Mouse (Mus musculus): Measurements from ENCODE around the gene Ifi27l2b. TPM values are rescaled to one million over a fixed set of nuclear protein-coding genes. Genes with fewer than 3 reads are reported as not detected.
"Not testable (repeated sequence)": the region's sequence is repeated elsewhere in the genome, so short reads cannot be mapped to it uniquely, and the experiment has no call there.

Ifi27l2b gene
- total and polyA plus RNA-seq, 3 experiments, result 0.49 TPM; not detected in 2

GRCm38 (mm10) chr12:103453361-103453760, 3.7 kb downstream of the Ifi27l2b start:
- no peak for ATAC-seq (ENCODE audit: extremely low read depth, insufficient number of reproducible peaks, low FRiP score, poor library complexity, severe bottlenecking)
- TF ChIP-seq TAL1 (conservative IDR thresholded peaks at IDR 0.05; ENCODE audit: low read depth, low read length) (no peak), GATA1 (IDR thresholded peaks at IDR 0.05; ENCODE audit: borderline replicate concordance, low read length) (no peak), POLR2AphosphoS5 (IDR thresholded peaks at IDR 0.05; ENCODE audit: insufficient replicate concordance, low read depth, low read length) (no peak), GATA2 (IDR thresholded peaks at IDR 0.05; ENCODE audit: borderline replicate concordance, low read depth, low read length) (no peak), CTCF (IDR thresholded peaks at IDR 0.05; ENCODE audit: low read depth, low read length) (no peak)
- H3K36me3 ChIP-seq (replicated peaks), result no peaks in the 10 kb centered on the region
- H3K27me3 ChIP-seq (ENCODE audit: insufficient read depth, low read length), result peaks cover 9% of the 10 kb centered on the region; the same call in 1 of the 2 replicates
- no peak overlapping the region for H3K4me3 ChIP-seq (ENCODE audit: low read depth, low read length)
- DNase-seq (ENCODE audit: low spot score), result no peak
- no peaks in the 10 kb centered on the region for H3K4me1 ChIP-seq (ENCODE audit: insufficient read depth, low read depth, low read length)
- H3K9me3 ChIP-seq (replicated peaks), result no peaks in the 10 kb centered on the region

GRCm38 (mm10) chr12:103445060-103445459, 12.0 kb downstream of the Ifi27l2b start:
- Histone ChIP-seq H3K27me3 (ENCODE audit: insufficient read depth, low read length) (peaks cover 4% of the 10 kb centered on the region; the same call in 1 of the 2 replicates), H3K36me3 (replicated peaks) (peaks cover 22% of the 10 kb centered on the region), H3K9me3 (replicated peaks) (no peaks in the 10 kb centered on the region), H3K4me1 (ENCODE audit: insufficient read depth, low read depth, low read length) (peaks cover 13% of the 10 kb centered on the region), H3K4me3 (ENCODE audit: low read depth, low read length) (no peak overlapping the region)
- DNase-seq (ENCODE audit: low spot score) (no peak), ATAC-seq (ENCODE audit: extremely low read depth, insufficient number of reproducible peaks, low FRiP score, poor library complexity, severe bottlenecking) (no peak)
- TF ChIP-seq GATA2 (IDR thresholded peaks at IDR 0.05; ENCODE audit: borderline replicate concordance, low read depth, low read length) (no peak), GATA1 (IDR thresholded peaks at IDR 0.05; ENCODE audit: borderline replicate concordance, low read length) (no peak), TAL1 (conservative IDR thresholded peaks at IDR 0.05; ENCODE audit: low read depth, low read length) (no peak), POLR2AphosphoS5 (IDR thresholded peaks at IDR 0.05; ENCODE audit: insufficient replicate concordance, low read depth, low read length) (no peak), CTCF (IDR thresholded peaks at IDR 0.05; ENCODE audit: low read depth, low read length) (no peak)

GRCm38 (mm10) chr12:103444261-103444660, 12.8 kb downstream of the Ifi27l2b start:
- not testable (repeated sequence) for H3K4me3 ChIP-seq (ENCODE audit: low read depth, low read length); DNase-seq (ENCODE audit: low spot score); H3K9me3 ChIP-seq (replicated peaks); H3K27me3 ChIP-seq (ENCODE audit: insufficient read depth, low read length); ATAC-seq (ENCODE audit: extremely low read depth, insufficient number of reproducible peaks, low FRiP score, poor library complexity, severe bottlenecking)
- H3K4me1 ChIP-seq (ENCODE audit: insufficient read depth, low read depth, low read length), result peaks cover 13% of the 10 kb centered on the region
- H3K36me3 ChIP-seq (replicated peaks), result peaks cover 30% of the 10 kb centered on the region

- H3K4me1 ChIP-seq (ENCODE audit: insufficient read depth, low read depth, low read length), result peaks cover 18% of the 10 kb centered on the region
- H3K4me3 ChIP-seq (ENCODE audit: low read depth, low read length), result no peak within 1 kb of the TSS
- no peak for DNase-seq (ENCODE audit: low spot score)
- TF ChIP-seq POLR2AphosphoS5 (IDR thresholded peaks at IDR 0.05; ENCODE audit: insufficient replicate concordance, low read depth, low read length), result no peak
- TF ChIP-seq GATA1 (IDR thresholded peaks at IDR 0.05; ENCODE audit: borderline replicate concordance, low read length), result no peak
- no peak for TF ChIP-seq GATA2 (IDR thresholded peaks at IDR 0.05; ENCODE audit: borderline replicate concordance, low read depth, low read length)
- no peak for TF ChIP-seq TAL1 (conservative IDR thresholded peaks at IDR 0.05; ENCODE audit: low read depth, low read length)
- no peak for TF ChIP-seq CTCF (IDR thresholded peaks at IDR 0.05; ENCODE audit: low read depth, low read length)
- no peaks in the 10 kb centered on the region for H3K9me3 ChIP-seq (replicated peaks)
- peak; percentile 41; the same call in 1 of the 2 replicates for ATAC-seq (ENCODE audit: extremely low read depth, insufficient number of reproducible peaks, low FRiP score, poor library complexity, severe bottlenecking)
- H3K27me3 ChIP-seq (ENCODE audit: insufficient read depth, low read length), result peaks cover 2% of the 10 kb centered on the region; the same call in 1 of the 2 replicates
- H3K36me3 ChIP-seq (replicated peaks), result peaks cover 38% of the 10 kb centered on the region
These were observed 13.5 kb downstream of the Ifi27l2b start, which contains the start of gene Ifi27l2a for GRCm38 (mm10) chr12:103443524-103443923. Gene Ifi27l2a (minus strand): TSS chr12:103443680.

- Histone ChIP-seq H3K4me1 (ENCODE audit: insufficient read depth, low read depth, low read length) (peaks cover 44% of the 10 kb centered on the region), H3K4me3 (ENCODE audit: low read depth, low read length) (no peak overlapping the region), H3K36me3 (replicated peaks) (peaks cover 70% of the 10 kb centered on the region), H3K27me3 (ENCODE audit: insufficient read depth, low read length) (no peaks in the 10 kb centered on the region), H3K9me3 (replicated peaks) (no peaks in the 10 kb centered on the region)
- no peak for ATAC-seq (ENCODE audit: extremely low read depth, insufficient number of reproducible peaks, low FRiP score, poor library complexity, severe bottlenecking)
- DNase-seq (ENCODE audit: low spot score), result no peak
- TF ChIP-seq GATA2 (IDR thresholded peaks at IDR 0.05; ENCODE audit: borderline replicate concordance, low read depth, low read length) (no peak), CTCF (IDR thresholded peaks at IDR 0.05; ENCODE audit: low read depth, low read length) (no peak), TAL1 (conservative IDR thresholded peaks at IDR 0.05; ENCODE audit: low read depth, low read length) (no peak), GATA1 (IDR thresholded peaks at IDR 0.05; ENCODE audit: borderline replicate concordance, low read length) (no peak), POLR2AphosphoS5 (IDR thresholded peaks at IDR 0.05; ENCODE audit: insufficient replicate concordance, low read depth, low read length) (no peak)
These were observed 19.4 kb downstream of the Ifi27l2b start for GRCm38 (mm10) chr12:103437601-103438000.

- no peak for TF ChIP-seq GATA1 (IDR thresholded peaks at IDR 0.05; ENCODE audit: borderline replicate concordance, low read length)
- TF ChIP-seq POLR2AphosphoS5 (IDR thresholded peaks at IDR 0.05; ENCODE audit: insufficient replicate concordance, low read depth, low read length), result no peak
- no peak for TF ChIP-seq GATA2 (IDR thresholded peaks at IDR 0.05; ENCODE audit: borderline replicate concordance, low read depth, low read length)
- no peak for TF ChIP-seq CTCF (IDR thresholded peaks at IDR 0.05; ENCODE audit: low read depth, low read length)
- no peak for TF ChIP-seq TAL1 (conservative IDR thresholded peaks at IDR 0.05; ENCODE audit: low read depth, low read length)
- Histone ChIP-seq H3K4me1 (ENCODE audit: insufficient read depth, low read depth, low read length) (peaks cover 50% of the 10 kb centered on the region), H3K27me3 (ENCODE audit: insufficient read depth, low read length) (no peaks in the 10 kb centered on the region), H3K36me3 (replicated peaks) (peaks cover 48% of the 10 kb centered on the region), H3K4me3 (ENCODE audit: low read depth, low read length) (peak overlapping the region; percentile 69), H3K9me3 (replicated peaks) (no peaks in the 10 kb centered on the region)
- DNase-seq (ENCODE audit: low spot score) (no peak), ATAC-seq (ENCODE audit: extremely low read depth, insufficient number of reproducible peaks, low FRiP score, poor library complexity, severe bottlenecking) (0 out of 2 replicates have a peak, but pooled peaks have one; percentile 0)
These were observed 22.2 kb downstream of the Ifi27l2b start for GRCm38 (mm10) chr12:103434861-103435260.

Measured in G1E (cell line).